Mouse (Mus musculus): Measurements from ENCODE around the gene Gm12394.
"Not testable (repeated sequence)": the region's sequence is repeated elsewhere in the genome, so short reads cannot be mapped to it uniquely, and the experiment has no call there.

- TF ChIP-seq CTCF (IDR thresholded peaks at IDR 0.05; ENCODE audit: borderline replicate concordance, extremely low read depth, insufficient read depth, insufficient read length); POLR2A (IDR thresholded peaks at IDR 0.05; ENCODE audit: borderline replicate concordance, extremely low read depth, insufficient read depth, insufficient read length, poor library complexity, severe bottlenecking): not testable (repeated sequence)
These were observed 100.1 kb downstream of the Gm12394 start, which contains the start of gene Ccl19 for GRCm38 (mm10) chr4:42756477-42756876.

All from brain, embryonic 14.5 days (tissue).